Mouse (Mus musculus) thymus, adult 2 months (tissue): ENCODE measurements around the gene Slc22a16.

Source experiments
- CTCF ChIP-seq: fragments of 200-500 bp; IDR thresholded peaks from 2 replicates; pipeline ENCODE4 v1.5.1; 2012; ENCODE audit warnings: mild to moderate bottlenecking, control low read depth, low read length, moderate library complexity, borderline replicate concordance; ENCODE audit not compliant: control insufficient read depth, poor library complexity, insufficient read depth; ENCODE audit errors: extremely low read depth
- POLR2A ChIP-seq: fragments of 200-500 bp; IDR thresholded peaks from 2 replicates; pipeline ENCODE4 v1.6.1; 2012; ENCODE audit warnings: mild to moderate bottlenecking, low read length, control low read depth, moderate library complexity; ENCODE audit not compliant: control insufficient read depth, poor library complexity, insufficient read depth; ENCODE audit errors: extremely low read depth

DNA sequence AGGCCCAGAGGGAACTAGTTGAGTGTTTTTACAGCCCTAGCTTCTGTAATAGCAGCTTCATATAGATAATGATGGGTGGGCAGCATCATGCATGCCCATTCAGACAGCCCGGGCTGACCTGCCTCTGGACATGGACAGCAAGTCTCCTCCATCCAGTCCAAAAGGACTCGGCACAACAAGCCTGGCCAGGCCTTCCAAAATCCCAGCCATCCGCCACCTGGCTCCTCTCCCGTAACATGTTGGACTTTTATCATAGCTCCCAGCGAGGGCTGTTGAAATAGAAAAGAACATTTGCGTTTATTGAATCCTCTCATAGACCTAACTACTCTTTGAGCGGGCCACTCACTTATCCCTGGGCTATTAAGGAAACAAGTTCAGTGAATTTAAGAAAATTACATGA is 71.8 kb downstream of the Slc22a16 start:
- TF ChIP-seq CTCF: no peak
- TF ChIP-seq POLR2A: no peak
